Mouse (Mus musculus) activated CD4-positive, CD25-positive, alpha-beta regulatory T cell, adult 4 months (primary cell): ENCODE results near the gene Dock2. TPM values are rescaled to one million over a fixed set of nuclear protein-coding genes. Genes with fewer than 3 reads are reported as not detected.
"Not testable (repeated sequence)": the region's sequence is repeated elsewhere in the genome, so short reads cannot be mapped to it uniquely, and the experiment has no call there.

Source experiments
- ATAC-seq: one replicate; pipeline ENCODE4 v1.8.0; 2017
- polyA plus RNA-seq, 2 experiments: library from polyadenylated mRNA; unstranded; fragments of 100-300 nt; shearing (Covaris generic); gene quantifications; one replicate each; pipeline ENCODE4 v1.2.1; 2017

The Dock2 gene
- 100 to 1,000 TPM; 271 to 290 TPM for polyA plus RNA-seq

DNA sequence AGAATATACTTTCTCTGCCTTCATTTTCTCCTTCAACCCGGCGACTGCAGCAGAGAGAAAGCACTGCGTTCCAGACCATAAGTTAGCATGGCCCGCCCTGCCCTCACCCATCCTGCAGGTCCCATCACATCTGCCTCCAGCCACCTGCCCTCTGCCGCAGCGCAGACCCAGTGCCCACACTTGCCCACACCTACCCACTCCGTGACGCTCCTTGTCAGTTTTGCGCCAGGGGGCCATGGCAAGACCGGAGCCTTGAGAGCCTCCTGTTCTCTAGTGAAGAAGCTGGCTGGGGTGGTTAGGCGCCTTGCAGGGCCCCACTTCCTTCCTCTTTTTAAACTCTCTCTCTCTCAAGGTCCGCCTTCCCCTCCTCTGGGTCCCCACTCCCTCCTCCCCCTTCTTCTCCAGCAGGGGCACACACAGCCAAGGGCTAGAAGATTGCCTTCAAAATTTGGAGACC, at the start of gene Dock2:
TSS of gene Dock2 (minus strand) at position 306 of the 457 bp plus-strand sequence.
- ATAC-seq = peak; percentile 52

DNA sequence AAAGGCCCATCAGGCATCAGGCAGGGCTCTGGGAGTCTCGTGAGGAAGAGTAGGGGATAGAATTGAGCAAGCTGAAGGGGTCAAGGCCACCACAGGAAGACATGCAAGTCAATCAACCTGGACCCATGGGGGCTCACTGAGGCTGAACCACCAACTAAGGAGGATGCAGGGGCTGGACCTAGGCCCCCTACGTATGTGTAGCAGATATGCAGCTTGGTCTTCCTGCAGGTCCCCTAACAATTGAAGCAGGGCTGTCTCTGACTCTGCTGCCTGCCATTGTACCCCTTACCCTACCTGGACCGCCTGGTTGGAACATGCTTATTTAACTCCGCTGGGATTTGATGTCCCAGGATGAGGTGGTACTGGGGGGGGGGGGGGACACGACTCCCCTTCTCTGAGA, 49.0 kb upstream of the Dock2 start:
- no peak for ATAC-seq

DNA sequence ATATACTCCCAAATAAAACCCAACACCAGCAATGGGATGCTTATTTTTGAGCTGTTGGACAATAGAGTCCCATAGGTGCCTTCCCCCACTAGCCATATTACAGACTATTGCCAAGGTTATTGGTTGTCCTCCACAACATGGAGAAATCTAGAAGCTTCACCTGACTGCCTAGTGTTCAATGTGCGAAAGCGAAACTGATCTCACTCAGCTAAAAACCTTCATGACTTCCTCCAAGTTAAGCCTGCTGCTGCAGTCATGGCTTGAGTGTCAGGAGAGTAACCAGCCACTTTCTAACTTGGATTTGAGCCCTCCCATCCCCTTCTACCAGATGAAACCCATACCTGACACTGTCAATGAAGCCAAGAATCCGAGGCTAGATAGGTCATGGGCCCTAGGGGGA, 44.1 kb upstream of the Dock2 start:
- no peak for ATAC-seq

DNA sequence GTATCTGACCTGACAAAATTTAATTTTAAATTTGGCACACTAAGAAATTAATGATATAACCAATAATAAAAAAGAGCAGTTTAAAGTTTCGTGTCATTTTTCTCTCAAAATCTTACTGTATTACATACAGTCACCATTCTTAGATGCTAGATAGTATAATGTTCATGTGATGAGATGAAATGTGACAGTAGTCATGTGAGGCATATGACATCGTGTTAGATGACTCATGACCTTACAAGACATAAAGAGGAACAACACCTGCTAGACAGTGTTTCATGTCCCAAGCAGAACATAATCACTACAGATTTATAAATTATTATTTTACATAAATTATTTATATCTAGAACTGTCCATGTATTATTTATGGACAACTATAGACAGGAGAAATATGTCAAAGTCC, 43.2 kb upstream of the Dock2 start:
- no peak for ATAC-seq

DNA sequence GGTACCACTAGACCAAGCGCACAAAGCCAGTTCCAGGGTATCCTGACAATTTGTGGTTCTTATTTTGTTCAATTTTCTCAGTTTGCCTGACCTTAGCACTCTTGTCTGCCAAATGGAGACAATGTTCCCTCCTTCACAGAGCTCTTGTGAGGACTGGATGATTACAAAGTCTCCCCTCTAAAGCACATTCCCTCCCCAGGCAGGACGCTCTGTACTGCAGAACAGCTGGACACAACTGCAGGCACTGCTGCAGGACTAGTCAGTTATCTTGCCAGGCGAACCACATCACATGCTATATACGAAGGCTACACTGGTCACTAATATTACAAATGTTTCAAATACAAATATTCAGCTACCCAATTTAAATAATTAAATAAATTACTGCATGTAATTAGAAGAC, 41.1 kb upstream of the Dock2 start:
- ATAC-seq = no peak

DNA sequence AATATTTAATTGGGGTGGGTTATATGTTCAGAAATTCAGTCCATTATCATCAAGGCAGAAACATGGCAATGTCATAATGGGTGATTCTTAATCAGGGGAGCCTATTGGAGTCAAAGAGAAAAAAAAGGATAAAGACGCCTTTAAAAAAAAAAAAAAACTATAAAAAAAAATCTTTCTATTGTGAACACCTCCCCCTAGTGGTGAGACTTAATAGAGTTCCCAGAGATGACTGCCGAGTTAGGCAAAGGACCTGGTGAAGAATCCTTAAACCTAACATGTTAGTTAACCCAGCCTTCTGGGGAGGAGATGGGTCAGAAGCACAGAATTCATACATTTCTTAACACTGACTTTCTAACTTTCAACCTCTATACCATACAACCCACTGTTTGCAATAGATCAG, 31.1 kb upstream of the Dock2 start:
- no peak for ATAC-seq

DNA sequence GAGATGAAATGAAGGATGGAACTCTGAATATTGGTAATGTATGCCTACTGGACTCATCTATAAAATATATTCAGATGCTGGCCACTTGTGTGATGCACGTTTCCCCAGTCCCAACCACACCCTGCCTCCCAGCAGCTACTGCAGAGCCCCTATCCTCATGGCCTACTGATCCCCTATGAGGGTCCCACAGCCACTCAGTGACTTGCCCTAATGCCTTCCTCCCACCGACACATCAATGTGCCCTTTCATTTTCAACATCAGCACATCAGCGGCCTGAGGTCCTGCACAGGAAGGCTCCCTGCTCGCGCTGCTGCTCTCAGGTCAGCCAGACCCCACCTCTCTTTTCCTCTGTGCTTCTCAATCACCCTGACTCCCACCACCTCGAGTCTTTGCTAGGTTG, 30.6 kb upstream of the Dock2 start:
- ATAC-seq = no peak

DNA sequence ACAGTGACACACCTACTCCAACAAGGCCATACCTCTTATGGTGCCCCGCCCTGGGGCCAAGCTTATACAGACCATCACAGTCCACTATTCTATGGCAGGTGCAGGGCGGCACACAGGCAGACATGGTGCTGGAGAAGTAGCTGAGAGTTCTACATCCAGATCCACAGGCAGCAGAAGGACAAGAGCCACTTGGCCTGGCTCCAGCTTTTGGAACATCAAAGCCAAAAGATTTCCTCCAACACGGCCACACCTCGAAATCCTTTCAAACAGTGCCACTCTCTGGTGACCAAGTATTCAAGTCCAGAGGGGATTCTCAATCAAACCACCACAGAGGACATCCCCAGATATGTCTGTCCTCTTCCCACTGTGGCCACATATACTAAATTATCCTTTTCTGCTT, 21.3 kb upstream of the Dock2 start:
- not testable (repeated sequence) for ATAC-seq

DNA sequence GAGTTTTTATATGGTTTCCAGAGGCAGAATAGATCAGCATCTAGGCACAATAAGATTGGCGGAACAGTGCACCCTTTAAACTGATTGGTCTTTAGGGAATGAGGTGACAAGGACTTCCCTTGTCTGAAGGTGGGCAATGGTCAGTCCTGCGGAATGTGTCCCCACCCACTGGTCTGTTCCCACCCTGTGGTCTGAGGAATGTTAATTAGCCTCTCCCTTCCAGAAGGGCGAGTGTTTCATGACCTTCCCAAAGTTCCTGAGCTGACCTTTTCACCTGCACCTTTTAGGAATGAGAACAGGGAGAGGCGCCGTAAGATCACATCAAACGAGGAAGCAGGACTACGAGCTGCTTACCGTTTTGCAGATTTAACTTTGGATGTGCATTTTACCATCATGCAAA, 14.4 kb upstream of the Dock2 start:
- not testable (repeated sequence) for ATAC-seq

DNA sequence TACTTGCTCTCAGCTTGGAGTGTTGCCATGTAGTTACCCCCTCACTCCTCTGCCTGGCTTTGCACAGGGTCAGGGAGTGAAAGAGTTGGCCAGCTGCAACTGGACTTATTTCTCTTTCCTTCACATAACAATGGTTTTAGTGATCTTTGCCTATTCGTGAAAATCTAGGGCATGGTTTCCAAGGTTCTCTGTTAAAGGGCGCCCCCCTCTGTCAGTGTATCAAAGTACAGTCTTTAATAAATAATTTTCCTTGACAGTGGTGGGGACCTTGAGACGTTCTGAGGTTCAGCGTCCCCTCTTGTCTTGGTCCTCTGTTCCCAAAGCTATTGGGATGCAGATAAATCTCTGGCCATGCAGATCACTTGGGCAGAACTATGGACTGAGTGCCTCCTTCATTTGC, 12.4 kb upstream of the Dock2 start:
- peak; percentile 66 for ATAC-seq

DNA sequence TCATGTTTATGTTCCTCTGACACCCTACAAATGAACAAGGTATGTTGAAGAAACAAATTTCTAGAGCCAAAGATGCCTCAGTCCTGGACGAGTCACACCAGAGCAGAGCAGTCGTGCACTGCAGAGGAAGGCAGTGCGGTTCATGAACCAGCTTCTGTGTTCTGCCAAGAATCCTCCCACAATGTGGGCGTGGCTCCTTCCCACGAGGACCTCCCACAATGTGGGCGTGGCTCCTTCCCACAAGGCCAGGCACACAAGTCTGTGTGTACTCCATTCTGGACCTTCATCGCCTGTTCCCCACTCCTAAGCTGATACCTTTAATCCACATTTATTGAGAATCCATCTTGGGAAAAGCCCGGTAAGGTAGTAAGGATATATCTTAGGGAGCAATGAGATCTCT, 8.2 kb upstream of the Dock2 start:
- ATAC-seq = no peak

DNA sequence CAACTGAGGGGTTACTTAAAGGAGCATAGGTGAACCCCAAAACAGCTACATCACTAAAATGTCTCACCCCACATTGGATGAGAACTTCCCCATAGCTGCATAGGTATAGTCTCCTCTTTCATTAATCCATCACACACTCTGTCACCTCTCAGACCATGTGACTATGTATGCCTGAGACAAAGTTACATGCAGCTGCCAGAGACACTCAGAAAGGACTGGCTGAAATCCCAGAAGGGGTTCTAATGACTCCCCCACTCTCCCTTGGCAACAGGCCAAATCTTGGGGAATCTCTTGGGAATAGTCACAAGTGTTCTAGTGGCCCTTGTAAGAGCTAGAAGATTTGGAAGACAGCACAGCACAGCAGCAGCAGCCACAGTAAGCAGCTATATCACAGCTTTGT, 1.2 kb upstream of the Dock2 start:
- ATAC-seq = no peak

DNA sequence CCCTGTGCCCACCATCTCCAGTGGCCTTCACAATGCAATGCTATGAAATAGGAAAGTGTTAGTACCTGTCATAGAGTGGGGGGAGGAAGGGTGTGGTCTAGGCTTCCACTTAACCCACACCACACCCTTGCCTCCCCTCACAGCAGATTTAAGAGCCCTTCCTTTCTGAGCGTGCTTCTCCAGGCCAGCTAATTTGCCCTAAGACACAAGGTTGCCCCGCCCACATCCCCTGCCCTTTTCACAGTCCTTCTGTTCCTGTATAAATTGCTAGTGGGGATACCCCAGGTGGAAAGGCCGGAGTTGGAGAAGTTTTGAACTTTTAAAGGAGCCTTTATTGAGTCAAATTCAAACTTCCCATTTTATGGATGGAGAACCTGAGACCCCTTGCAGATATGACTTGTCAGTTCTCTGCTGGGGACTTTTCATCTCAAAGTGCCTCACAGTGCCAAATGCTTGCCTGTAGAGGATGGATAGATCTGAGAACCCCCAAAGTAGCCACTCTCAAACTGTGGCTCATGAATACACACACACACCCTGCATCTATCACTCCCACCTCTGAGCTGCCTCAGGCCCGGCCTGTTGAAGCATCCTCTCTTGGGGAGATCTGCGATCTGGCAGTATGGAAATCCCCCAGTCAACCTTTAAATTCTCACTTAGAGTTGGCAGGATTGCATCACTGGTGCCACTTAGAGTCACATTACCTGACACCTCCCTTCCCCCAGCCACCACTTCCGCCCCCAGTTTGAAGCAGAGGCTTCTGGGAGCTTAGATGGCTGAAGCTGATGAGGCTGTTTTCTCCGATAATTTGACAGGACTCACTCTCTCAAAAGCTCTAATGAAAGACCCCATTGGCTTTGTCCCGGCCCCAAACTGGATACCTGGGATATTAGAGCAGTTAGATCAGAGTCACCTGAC, 919 bp downstream of the Dock2 start:
- peak; percentile 89 for ATAC-seq

DNA sequence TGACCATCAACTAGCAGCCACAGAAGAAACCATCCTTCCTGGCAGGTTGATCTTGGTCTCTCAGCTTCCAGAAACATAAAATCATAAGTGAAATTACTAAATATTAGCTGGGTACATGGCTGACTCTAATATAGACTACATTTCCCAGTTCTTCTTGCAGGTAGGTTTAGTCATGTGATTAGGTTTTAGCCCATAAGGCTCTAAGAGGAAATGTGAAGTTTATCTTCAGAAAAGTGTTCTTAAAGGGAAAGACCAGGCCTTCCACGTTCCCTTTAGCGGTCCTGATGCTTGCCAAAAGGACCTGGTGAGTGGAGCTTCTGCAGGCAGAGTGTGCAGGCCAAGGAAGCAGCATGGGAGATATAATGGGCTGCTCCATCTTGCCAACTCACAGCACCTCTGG, 2.9 kb downstream of the Dock2 start:
- ATAC-seq = no peak

DNA sequence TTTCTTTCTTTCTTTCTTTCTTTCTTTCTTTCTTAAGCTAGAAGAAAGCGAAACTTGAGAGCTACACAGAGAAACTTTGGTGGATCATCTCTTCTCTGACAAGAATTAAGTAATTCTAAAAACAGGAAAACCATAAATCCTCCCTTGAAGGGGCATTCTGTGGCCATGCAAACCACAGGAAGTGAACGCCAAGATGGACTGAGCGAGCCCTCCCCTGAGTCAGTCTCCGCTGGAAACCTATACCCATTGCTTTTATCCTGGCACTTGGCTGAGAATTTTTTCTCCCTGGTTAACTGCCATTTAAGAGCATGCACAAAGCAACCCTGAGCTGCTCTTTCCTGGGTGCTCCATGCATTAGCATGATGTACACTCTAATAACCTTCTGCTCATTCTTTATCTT, 3.7 kb downstream of the Dock2 start:
- no peak for ATAC-seq

DNA sequence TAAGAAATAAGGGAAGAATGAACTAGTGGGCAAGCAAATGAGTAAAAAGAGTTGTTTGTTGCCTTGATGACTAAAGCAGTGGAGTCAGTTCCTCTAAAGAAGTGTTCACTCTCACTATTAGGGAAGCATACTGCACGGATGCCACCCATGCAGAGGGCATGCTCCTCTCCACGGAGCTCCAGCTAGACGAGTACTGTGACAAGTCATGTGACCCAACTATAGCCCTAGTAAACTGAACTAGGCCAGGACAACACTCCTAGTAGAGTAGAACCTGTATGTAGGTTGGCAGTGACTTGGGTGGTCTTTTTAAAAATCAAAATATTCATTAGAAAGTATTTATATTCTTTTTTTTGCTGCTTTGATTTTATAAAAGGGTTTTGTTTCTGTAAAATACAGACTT, 5.3 kb downstream of the Dock2 start:
- no peak for ATAC-seq

DNA sequence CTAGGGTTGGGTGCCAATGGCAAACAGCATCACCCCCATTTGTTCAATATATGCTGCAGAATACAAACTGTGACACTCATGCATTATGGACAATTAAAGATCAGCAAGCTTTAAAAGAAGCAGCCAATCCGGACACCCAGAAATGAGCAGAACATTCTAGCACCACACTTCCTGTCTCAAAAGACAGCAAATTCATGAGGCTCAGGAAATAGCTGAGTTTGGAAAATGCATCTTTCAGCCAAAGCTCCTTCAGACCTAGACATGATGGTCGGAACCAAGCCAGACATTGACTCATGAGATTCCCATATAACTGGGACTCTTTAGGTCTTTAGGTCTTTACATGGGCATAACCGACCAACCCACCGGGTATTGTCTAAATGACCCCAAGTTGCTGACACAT, 6.2 kb downstream of the Dock2 start:
- ATAC-seq = peak; percentile 30

DNA sequence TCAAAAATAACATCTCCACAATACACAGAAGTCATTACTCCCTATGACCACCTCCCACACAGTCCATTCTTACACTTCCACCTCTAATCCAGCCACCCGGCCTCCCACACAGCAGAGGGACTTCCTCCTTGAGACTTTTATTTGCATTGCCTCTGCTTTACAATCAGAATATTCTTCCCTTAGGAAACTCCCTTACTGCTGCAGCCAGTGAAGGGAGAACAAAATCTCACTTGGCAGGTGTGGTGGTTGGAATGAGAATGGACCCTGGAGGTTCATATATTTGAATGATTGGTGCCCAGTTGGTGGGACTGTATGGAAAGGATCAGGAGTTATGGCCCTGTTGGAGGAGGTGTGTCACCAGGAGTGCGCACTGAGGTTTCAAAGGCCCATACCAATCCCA, 7.6 kb downstream of the Dock2 start:
- no peak for ATAC-seq

DNA sequence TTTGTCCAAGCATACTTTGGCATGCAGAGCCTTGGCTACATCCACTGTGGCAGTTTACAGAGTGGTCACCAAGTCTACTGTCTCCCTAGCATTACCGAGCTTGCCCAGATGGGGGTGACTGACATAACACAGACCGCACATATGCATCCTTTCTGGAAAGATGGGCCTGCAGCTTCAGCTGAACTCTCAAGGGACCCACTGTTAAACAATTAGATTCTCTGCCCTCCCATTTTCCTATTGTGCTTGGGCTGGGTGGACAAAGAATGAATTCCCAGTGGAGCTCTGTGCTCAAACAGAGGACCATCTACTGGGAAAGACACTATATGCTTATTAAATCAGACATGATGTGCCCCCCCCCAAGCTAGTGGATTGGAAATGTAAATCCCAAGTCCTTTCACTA, 9.1 kb downstream of the Dock2 start:
- ATAC-seq = no peak

DNA sequence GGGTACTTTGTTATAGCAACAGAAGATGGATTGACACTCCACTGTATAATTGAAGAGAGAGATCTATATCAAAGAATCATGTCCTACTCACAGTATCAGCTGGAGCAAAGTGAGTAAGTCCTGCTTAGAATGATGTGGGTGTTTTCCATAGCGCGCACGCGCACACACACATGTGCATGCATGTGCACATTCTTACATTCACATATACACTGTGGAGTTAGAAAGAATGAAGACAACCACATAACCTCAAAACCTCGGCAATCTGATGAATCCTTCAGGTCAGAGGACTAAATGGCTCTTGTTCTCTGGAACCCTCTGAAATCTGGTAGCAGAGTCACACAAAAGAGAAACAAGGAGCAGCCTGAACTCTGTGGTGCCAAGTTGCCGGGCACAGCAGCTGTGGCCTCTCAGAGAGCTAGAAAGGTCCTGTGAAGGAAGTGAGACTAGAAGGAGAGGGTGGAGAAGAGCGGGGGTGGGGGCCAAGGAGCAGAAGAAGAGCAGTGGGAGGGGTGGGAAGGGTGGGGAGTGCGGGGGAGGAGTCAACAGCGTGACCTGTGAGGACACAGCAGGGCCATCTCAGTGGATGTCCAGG, 10.3 kb downstream of the Dock2 start:
- no peak for ATAC-seq

DNA sequence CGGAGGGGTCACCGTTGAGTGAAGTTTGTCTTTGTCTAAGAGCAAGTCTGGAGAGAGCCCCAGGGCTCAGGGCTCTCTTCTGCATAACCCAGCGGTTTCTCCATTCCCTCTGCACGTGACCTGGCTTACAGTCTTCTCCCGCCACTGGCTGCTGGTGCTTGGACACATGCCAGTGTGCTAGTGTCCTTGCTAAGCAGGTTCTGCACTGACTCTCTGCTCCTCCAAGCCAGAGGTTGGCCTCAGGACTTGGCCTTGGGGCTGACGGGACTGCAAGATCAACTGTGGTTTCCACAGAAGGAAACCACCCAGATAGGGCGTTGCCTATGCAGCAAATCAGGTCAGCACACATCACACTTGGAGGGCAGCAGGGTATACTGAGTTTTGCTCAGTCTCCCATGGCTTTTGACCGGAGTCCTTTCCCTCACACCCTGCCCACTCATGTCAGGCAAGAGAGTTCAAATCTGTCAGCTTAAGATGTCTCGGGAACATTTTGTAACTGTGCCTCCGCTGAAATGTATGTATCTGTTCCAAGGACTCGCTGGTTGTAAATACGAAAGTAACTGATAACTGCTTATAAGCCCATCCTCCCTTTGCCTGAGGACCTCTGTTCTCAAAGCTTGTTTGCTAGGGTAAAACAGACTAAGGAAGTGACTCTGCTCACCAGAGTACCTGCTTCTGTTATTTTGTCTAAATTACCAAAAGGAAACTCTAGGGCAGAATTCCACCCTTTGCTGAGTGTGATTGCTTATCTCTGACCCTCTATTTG, 12.3 kb downstream of the Dock2 start:
- ATAC-seq = peak; percentile 73

DNA sequence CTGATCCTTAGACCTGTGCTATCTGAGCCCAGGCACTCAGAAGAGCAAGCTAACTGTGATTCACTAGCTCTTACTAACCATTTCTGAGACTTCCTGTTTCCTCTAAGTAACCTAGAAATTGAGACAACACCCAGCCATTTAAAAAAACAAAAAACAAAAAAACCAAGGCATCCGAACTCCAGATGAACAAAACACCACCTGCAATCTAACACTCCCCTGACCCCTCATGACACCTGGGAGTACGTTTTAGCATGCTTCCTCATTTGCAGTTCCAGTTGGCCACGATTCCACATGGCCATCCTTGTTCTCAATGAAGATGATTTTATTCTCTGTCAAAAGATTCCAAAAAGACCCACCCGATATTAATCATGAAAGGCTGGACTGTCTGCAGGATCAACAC, 13.0 kb downstream of the Dock2 start:
- peak; percentile 29 for ATAC-seq

DNA sequence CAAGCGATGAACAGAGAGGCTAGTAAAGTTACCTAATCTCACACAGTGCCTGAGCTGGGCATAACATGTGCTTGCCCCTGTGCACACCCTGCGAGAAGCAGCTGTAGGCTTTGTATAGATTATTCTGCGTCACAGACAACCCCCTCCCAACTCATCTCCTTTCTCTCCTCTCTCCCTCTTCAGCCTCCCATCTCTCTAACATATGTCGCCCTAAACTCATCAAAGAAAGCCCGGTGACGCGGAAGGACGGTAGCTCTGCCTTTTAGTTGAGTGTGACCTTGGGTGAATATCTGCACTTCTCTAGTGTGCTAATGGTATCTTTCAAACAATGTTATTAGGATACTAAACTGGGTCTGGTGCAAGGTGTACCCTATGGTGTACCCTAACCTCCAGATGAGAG, 13.7 kb downstream of the Dock2 start:
- ATAC-seq = no peak

DNA sequence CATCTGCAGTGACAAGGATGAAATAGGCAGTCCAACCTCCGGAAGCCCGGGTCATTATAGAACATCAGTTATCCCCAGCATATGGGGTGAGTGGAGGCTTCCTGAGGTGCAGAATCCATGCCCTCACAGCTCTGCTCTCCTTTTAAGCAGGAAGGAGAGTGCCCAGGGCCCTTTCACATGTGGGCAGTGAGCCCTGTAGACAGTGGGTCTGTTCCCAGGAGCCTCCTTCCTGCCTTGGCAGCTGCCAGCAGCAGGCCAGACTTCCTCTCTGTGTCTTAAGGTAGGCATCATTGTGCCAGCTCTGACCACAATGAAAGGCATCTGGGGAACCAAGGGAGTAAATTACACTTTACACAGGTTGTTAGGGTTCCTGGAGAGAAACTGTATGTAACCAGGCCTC, 14.3 kb downstream of the Dock2 start:
- ATAC-seq = peak; percentile 17
